Mouse (Mus musculus) bone marrow, adult 2 months (tissue): ENCODE results near the gene Chst12. TPM values are rescaled to one million over a fixed set of nuclear protein-coding genes. Genes with fewer than 3 reads are reported as not detected.

Experiments
- H3K27ac ChIP-seq: fragments of 200-500 bp; 2 replicates; pipeline ENCODE4 v1.5.1; 2012; ENCODE audit warnings: low read depth, mild to moderate bottlenecking, control low read depth, inconsistent platforms, low read length; ENCODE audit not compliant: control insufficient read depth, poor library complexity, insufficient read depth
- H3K4me1 ChIP-seq: fragments of 200-500 bp; 2 replicates; pipeline ENCODE4 v1.6.1; 2011; ENCODE audit warnings: low read length; ENCODE audit not compliant: control insufficient read depth, insufficient read depth
- H3K4me3 ChIP-seq: fragments of 200-500 bp; replicated peaks from 2 replicates; pipeline ENCODE3; 2011; ENCODE audit warnings: mild to moderate bottlenecking, low read depth, low read length, control low read depth; ENCODE audit not compliant: control insufficient read depth
- CTCF ChIP-seq: fragments of 200-500 bp; IDR thresholded peaks from 2 replicates; pipeline ENCODE4 v1.5.1; 2011; ENCODE audit warnings: low read length, control low read depth; ENCODE audit not compliant: control insufficient read depth, insufficient read depth
- POLR2A ChIP-seq: fragments of 200-500 bp; IDR thresholded peaks from 2 replicates; pipeline ENCODE4 v1.6.1; 2011; ENCODE audit warnings: low read depth, mild to moderate bottlenecking, control low read depth, low read length, borderline replicate concordance; ENCODE audit not compliant: control insufficient read depth
- WGBS: fragments of 180-500 bp; shearing (Covaris S2); methylation state at CpG from one replicate; pipeline ENCODE4 v1.1.7; 2018; 5-methylcytosine and 5-hydroxymethylcytosine counted together
- polyA plus RNA-seq: library from polyadenylated mRNA; stranded (reverse); fragments of >200 nt; gene quantifications from 2 replicates; pipeline ENCODE4 v1.2.4, GENCODE M21; 2011; ENCODE audit warnings: low replicate concordance; ENCODE audit not compliant: missing spikeins, insufficient read depth, insufficient read length

Gene Chst12
- polyA plus RNA-seq, 1 experiment = 25.2 TPM

GRCm38 (mm10) chr5:140570223-140570870, 65.0 kb downstream of the Chst12 start:
- 74% methylated on average over 13 of the region's 13 CpGs for WGBS
- TF ChIP-seq CTCF (no peak), POLR2A (no peak)
- Histone ChIP-seq H3K27ac (no peak overlapping the region), H3K4me3 (no peak overlapping the region), H3K4me1 (no peaks in the 10 kb centered on the region; the same call in 1 of the 2 replicates)

- no peak for TF ChIP-seq POLR2A
- no peak for TF ChIP-seq CTCF
- H3K4me3 ChIP-seq = no peak overlapping the region
- no peaks in the 10 kb centered on the region; the same call in 1 of the 2 replicates for H3K4me1 ChIP-seq
- 79% methylated on average over 4 of the region's 4 CpGs for WGBS
- H3K27ac ChIP-seq = no peak overlapping the region
Measured at GRCm38 (mm10) chr5:140571201-140571600, 65.9 kb downstream of the Chst12 start.

GRCm38 (mm10) chr5:140571673-140572072, 66.3 kb downstream of the Chst12 start:
- no peak for TF ChIP-seq CTCF
- TF ChIP-seq POLR2A = no peak
- H3K4me1 ChIP-seq = no peaks in the 10 kb centered on the region; the same call in 1 of the 2 replicates
- H3K4me3 ChIP-seq = no peak overlapping the region
- no peak overlapping the region for H3K27ac ChIP-seq
- 86% methylated on average over 10 of the region's 10 CpGs for WGBS

- Histone ChIP-seq H3K4me1 (no peaks in the 10 kb centered on the region; the same call in 1 of the 2 replicates), H3K4me3 (no peak overlapping the region), H3K27ac (no peak overlapping the region; the same call in 1 of the 2 replicates)
- TF ChIP-seq CTCF = no peak
- TF ChIP-seq POLR2A = no peak
- 78% methylated on average over 6 of the region's 6 CpGs for WGBS
Measured at GRCm38 (mm10) chr5:140572611-140573010, 67.3 kb downstream of the Chst12 start.

Other genes starting within 250 kb of the Chst12 start
- gene Mad1l1, start 184.0 kb upstream of the Chst12 start, polyA plus RNA-seq = 19.0 and 24.7 TPM in 2 replicates
- 29.0 and 30.0 TPM in 2 replicates for gene Nudt1, start 183.9 kb upstream of the Chst12 start, polyA plus RNA-seq
- gene Mrm2, start 173.7 kb upstream of the Chst12 start, polyA plus RNA-seq = 2.9 and 4.6 TPM in 2 replicates
- gene Snx8, start 116.3 kb upstream of the Chst12 start, polyA plus RNA-seq = 18.1 and 26.3 TPM in 2 replicates
- 69.8 and 90.3 TPM in 2 replicates for gene Eif3b, start 86.2 kb upstream of the Chst12 start, polyA plus RNA-seq
- not detected in 2 replicates for gene Gm4869, start 59.9 kb upstream of the Chst12 start, polyA plus RNA-seq
- not detected in 2 replicates for gene Grifin, start 59.5 kb downstream of the Chst12 start, polyA plus RNA-seq
- 25.9 and 26.5 TPM in 2 replicates for gene Lfng, start 101.8 kb downstream of the Chst12 start, polyA plus RNA-seq
- gene Ttyh3, start 143.5 kb downstream of the Chst12 start, polyA plus RNA-seq = 20.1 and 34.8 TPM in 2 replicates
- gene Iqce, start 196.8 kb downstream of the Chst12 start, polyA plus RNA-seq = 3.6 and 11.0 TPM in 2 replicates
- 4.6 and 8.5 TPM in 2 replicates for gene Brat1, start 199.5 kb downstream of the Chst12 start, polyA plus RNA-seq
- gene Amz1, start 218.6 kb downstream of the Chst12 start, polyA plus RNA-seq = 2.7 and 3.5 TPM in 2 replicates